Mouse (Mus musculus) myocyte (in vitro differentiated cells): ENCODE data around the gene Osbpl11.
"Not testable (repeated sequence)": the region's sequence is repeated elsewhere in the genome, so short reads cannot be mapped to it uniquely, and the experiment has no call there.

Experiments used
- CEBPB ChIP-seq: IDR thresholded peaks from 2 replicates; pipeline ENCODE4 v1.6.1; 2011; ENCODE audit warnings: mild to moderate bottlenecking, moderate library complexity; ENCODE audit not compliant: poor library complexity, insufficient read depth, severe bottlenecking
- E2F4 ChIP-seq: IDR thresholded peaks from one replicate; pipeline ENCODE4 v1.6.1; 2011; ENCODE audit warnings: mild to moderate bottlenecking, control low read depth, moderate library complexity; ENCODE audit not compliant: insufficient read depth
- MAX ChIP-seq: IDR thresholded peaks from one replicate; pipeline ENCODE4 v1.6.1; 2011; ENCODE audit warnings: low read depth, mild to moderate bottlenecking, control low read depth
- MYOG ChIP-seq, 3 experiments: IDR thresholded peaks; one replicate each; pipeline ENCODE4 v1.6.1; 2011; ENCODE audit warnings: control low read depth in 2 of 3, low read depth in 2 of 3, mild to moderate bottlenecking in 2 of 3; ENCODE audit not compliant: insufficient read length in 2 of 3, control insufficient read depth in 1 of 3, insufficient read depth in 1 of 3
- POLR2A ChIP-seq: IDR thresholded peaks from one replicate; pipeline ENCODE4 v1.6.1; 2011; ENCODE audit warnings: low read depth, mild to moderate bottlenecking, control low read depth, moderate library complexity; ENCODE audit not compliant: insufficient read length
- POLR2AphosphoS2 ChIP-seq: IDR thresholded peaks from one replicate; pipeline ENCODE4 v1.6.1; 2011; ENCODE audit warnings: low read depth, control low read depth; ENCODE audit not compliant: insufficient read length
- REST ChIP-seq: IDR thresholded peaks from one replicate; pipeline ENCODE4 v1.6.1; 2011; ENCODE audit warnings: mild to moderate bottlenecking, control low read depth, moderate library complexity; ENCODE audit not compliant: insufficient read depth, insufficient read length
- TCF12 ChIP-seq: IDR thresholded peaks from one replicate; pipeline ENCODE4 v1.6.1; 2011; ENCODE audit warnings: mild to moderate bottlenecking, control low read depth; ENCODE audit not compliant: poor library complexity, insufficient read depth, severe bottlenecking

DNA sequence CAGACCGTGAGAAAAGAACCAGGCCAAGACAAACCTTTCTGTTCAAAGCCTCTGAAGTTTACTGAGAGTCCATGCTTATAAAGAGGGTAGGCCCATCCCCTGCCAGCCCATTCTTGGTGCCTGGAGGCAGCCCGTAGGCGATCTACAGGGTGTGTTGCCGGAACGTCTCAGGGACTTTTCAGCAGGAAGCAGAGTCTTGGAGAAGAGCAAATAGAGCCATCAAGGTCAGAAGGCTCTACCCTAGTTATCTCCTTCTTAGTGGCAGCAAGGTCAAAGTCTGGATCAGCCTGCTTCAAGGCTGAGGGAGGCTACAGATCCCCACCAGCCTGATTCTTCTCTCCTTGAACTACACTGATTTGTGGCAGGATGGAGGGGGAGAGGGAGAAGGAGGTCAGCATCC lies 8.0 kb upstream of the Osbpl11 start:
- TF ChIP-seq POLR2A; REST; POLR2AphosphoS2; TCF12; CEBPB; E2F4; MYOG (IDR thresholded peaks at IDR 0.05; ENCODE audit: control insufficient read depth in 1 of 3, insufficient read depth in 1 of 3, insufficient read length in 2 of 3, low read depth in 2 of 3); MAX: not testable (repeated sequence)
